Mouse (Mus musculus) heart, embryonic 11.5 days (tissue): Measurements from ENCODE around the gene Olfr12. TPM values are rescaled to one million over a fixed set of nuclear protein-coding genes. Genes with fewer than 3 reads are reported as not detected.

Experiments used
- ATAC-seq: fragments of 200-750 bp; cut with Nextera tagmentation; replicated peaks from 2 replicates; pipeline ENCODE4 v1.8.0; 2017; ENCODE audit warnings: moderate library complexity; ENCODE audit not compliant: insufficient number of reproducible peaks, low FRiP score, low TSS enrichment
- H3K27ac ChIP-seq: fragments of 300-500 bp; sonication (generic); 2 replicates; pipeline ENCODE4 v1.5.1; 2014; ENCODE audit warnings: mild to moderate bottlenecking, low read depth, low read length
- H3K27me3 ChIP-seq: fragments of 300-500 bp; sonication (generic); 2 replicates; pipeline ENCODE4 v1.6.1; 2014; ENCODE audit warnings: mild to moderate bottlenecking, low read length, mixed read lengths; ENCODE audit not compliant: control insufficient read depth, insufficient read depth
- H3K36me3 ChIP-seq: fragments of 300-500 bp; sonication (generic); 2 replicates; pipeline ENCODE4 v1.6.1; 2014; ENCODE audit warnings: mild to moderate bottlenecking, low read length, moderate library complexity, mixed read lengths; ENCODE audit not compliant: control insufficient read depth, insufficient read depth
- H3K4me1 ChIP-seq: fragments of 300-500 bp; sonication (generic); 2 replicates; pipeline ENCODE4 v1.6.1; 2014; ENCODE audit warnings: low read length; ENCODE audit not compliant: control insufficient read depth, insufficient read depth
- H3K4me2 ChIP-seq: fragments of 300-500 bp; sonication (generic); 2 replicates; pipeline ENCODE4 v1.6.1; 2014; ENCODE audit warnings: mild to moderate bottlenecking, moderate library complexity
- H3K4me3 ChIP-seq: fragments of 300-500 bp; sonication (generic); 2 replicates; pipeline ENCODE4 v1.5.1; 2014; ENCODE audit warnings: low read depth, low read length
- H3K9ac ChIP-seq: fragments of 300-500 bp; sonication (generic); 2 replicates; pipeline ENCODE4 v1.6.1; 2014; ENCODE audit warnings: mild to moderate bottlenecking, low read depth, low read length, moderate library complexity
- H3K9me3 ChIP-seq: fragments of 300-500 bp; sonication (generic); replicated peaks from 2 replicates; pipeline ENCODE4 v1.6.1; 2016; ENCODE audit warnings: low read length; ENCODE audit not compliant: control insufficient read depth
- WGBS: fragments of 180-500 bp; shearing (Covaris S2); extraction: QIAGEN DNeasy Blood & Tissue Kit; methylation state at CpG from one replicate; pipeline ENCODE4 v1.1.7; 2014; ENCODE audit not compliant: insufficient replicate concordance; 5-methylcytosine and 5-hydroxymethylcytosine counted together
- polyA plus RNA-seq: library from polyadenylated mRNA; unstranded; fragments of >200 nt; fragmentation: Nextera tagmentation; extraction: Ambion mirVana; gene quantifications from 2 replicates; pipeline ENCODE4 v1.2.1, GENCODE M21; 2014

Olfr12 gene
- polyA plus RNA-seq, 1 experiment from 2014 or later: not detected

GRCm38 (mm10) chr1:92636015-92636414 lies 18.4 kb downstream of the Olfr12 start:
- no peak for ATAC-seq
- Histone ChIP-seq H3K4me2 (no peak overlapping the region), H3K27me3 (no peaks in the 10 kb centered on the region), H3K9me3 (no peaks in the 10 kb centered on the region), H3K36me3 (peaks cover 3% of the 10 kb centered on the region), H3K9ac (no peak overlapping the region), H3K27ac (no peak overlapping the region), H3K4me3 (no peak overlapping the region), H3K4me1 (peaks cover 12% of the 10 kb centered on the region)
- 83% methylated on average over 8 of the region's 8 CpGs for WGBS

- no peaks in the 10 kb centered on the region for H3K27me3 ChIP-seq
- H3K4me3 ChIP-seq: no peak overlapping the region
- peaks cover 14% of the 10 kb centered on the region for H3K4me1 ChIP-seq
- no peak overlapping the region for H3K9ac ChIP-seq
- ATAC-seq: no peak
- peaks cover 3% of the 10 kb centered on the region for H3K36me3 ChIP-seq
- H3K4me2 ChIP-seq: no peak overlapping the region
- no peak overlapping the region for H3K27ac ChIP-seq
- H3K9me3 ChIP-seq: no peaks in the 10 kb centered on the region
- 90% methylated on average over 11 of the region's 11 CpGs for WGBS
These were observed 19.1 kb downstream of the Olfr12 start for GRCm38 (mm10) chr1:92636676-92637075.

GRCm38 (mm10) chr1:92637501-92638172 lies 20.0 kb downstream of the Olfr12 start:
- no peak for ATAC-seq
- H3K36me3 ChIP-seq: peaks cover 3% of the 10 kb centered on the region

GRCm38 (mm10) chr1:92638181-92638580 lies 20.6 kb downstream of the Olfr12 start:
- Histone ChIP-seq H3K9me3 (no peaks in the 10 kb centered on the region), H3K4me3 (no peak overlapping the region), H3K27ac (no peak overlapping the region), H3K36me3 (peaks cover 3% of the 10 kb centered on the region), H3K9ac (no peak overlapping the region), H3K4me2 (no peak overlapping the region), H3K4me1 (peaks cover 16% of the 10 kb centered on the region), H3K27me3 (no peaks in the 10 kb centered on the region)
- no peak for ATAC-seq
- 85% methylated on average over 3 of the region's 3 CpGs for WGBS

More at GRCm38 (mm10) chr1:92637501-92638172, 20.0 kb downstream of the Olfr12 start:
- Histone ChIP-seq H3K27ac (no peak overlapping the region), H3K27me3 (no peaks in the 10 kb centered on the region), H3K4me2 (no peak overlapping the region), H3K9ac (no peak overlapping the region), H3K4me1 (peaks cover 16% of the 10 kb centered on the region), H3K9me3 (no peaks in the 10 kb centered on the region), H3K4me3 (no peak overlapping the region)
- WGBS: 92% methylated on average over 15 of the region's 15 CpGs

- H3K9ac ChIP-seq: no peak overlapping the region
- no peak overlapping the region for H3K27ac ChIP-seq
- H3K27me3 ChIP-seq: no peaks in the 10 kb centered on the region
- no peak overlapping the region for H3K4me2 ChIP-seq
- peaks cover 16% of the 10 kb centered on the region for H3K4me1 ChIP-seq
- no peak overlapping the region for H3K4me3 ChIP-seq
- WGBS: 92% methylated on average over 4 of the region's 4 CpGs
- no peak for ATAC-seq
- peaks cover 3% of the 10 kb centered on the region for H3K36me3 ChIP-seq
- no peaks in the 10 kb centered on the region for H3K9me3 ChIP-seq
These were observed 21.1 kb downstream of the Olfr12 start for GRCm38 (mm10) chr1:92638736-92639135.

- 79% methylated on average over 6 of the region's 6 CpGs for WGBS
- ATAC-seq: no peak
- peaks cover 3% of the 10 kb centered on the region for H3K36me3 ChIP-seq
- peaks cover 16% of the 10 kb centered on the region for H3K4me1 ChIP-seq
- H3K9me3 ChIP-seq: no peaks in the 10 kb centered on the region
- H3K27ac ChIP-seq: no peak overlapping the region
- H3K4me3 ChIP-seq: no peak overlapping the region
- H3K9ac ChIP-seq: no peak overlapping the region; the same call in 1 of the 2 replicates
- H3K4me2 ChIP-seq: peak overlapping the region; percentile 98
- H3K27me3 ChIP-seq: no peaks in the 10 kb centered on the region
These were observed 22.8 kb downstream of the Olfr12 start for GRCm38 (mm10) chr1:92640393-92640792.

GRCm38 (mm10) chr1:92641514-92642272 lies 24.1 kb downstream of the Olfr12 start, which contains the start of gene Cops9:
TSS of gene Cops9 (minus strand) at chr1:92641985.
- Histone ChIP-seq H3K4me3 (peak within 1 kb of the TSS; percentile 87), H3K9me3 (no peaks in the 10 kb centered on the region), H3K9ac (peak within 1 kb of the TSS; percentile 94), H3K4me2 (peak within 1 kb of the TSS; percentile 98), H3K27me3 (peaks cover 11% of the 10 kb centered on the region), H3K4me1 (peaks cover 16% of the 10 kb centered on the region), H3K36me3 (peaks cover under 1% of the 10 kb centered on the region), H3K27ac (peak within 1 kb of the TSS; percentile 41; the same call in 1 of the 2 replicates)
- WGBS: 1% methylated on average over 50 of the region's 50 CpGs
- peak; percentile 87 for ATAC-seq

- Histone ChIP-seq H3K4me2 (no peak overlapping the region), H3K27ac (no peak overlapping the region)
These were observed 26.1 kb downstream of the Olfr12 start for GRCm38 (mm10) chr1:92643691-92644090.

More at GRCm38 (mm10) chr1:92643691-92644090, 26.1 kb downstream of the Olfr12 start:
- Histone ChIP-seq H3K9ac (no peak overlapping the region), H3K27me3 (peaks cover 14% of the 10 kb centered on the region), H3K4me1 (peaks cover 16% of the 10 kb centered on the region), H3K9me3 (no peaks in the 10 kb centered on the region), H3K4me3 (no peak overlapping the region), H3K36me3 (no peaks in the 10 kb centered on the region)
- no peak for ATAC-seq
- WGBS: 66% methylated on average over 4 of the region's 4 CpGs
